Mouse (Mus musculus) limb, embryonic 13.5 days (tissue): ENCODE measurements around the gene Mad1l1. TPM values are rescaled to one million over a fixed set of nuclear protein-coding genes. Genes with fewer than 3 reads are reported as not detected.

Experiments
- ATAC-seq: fragments of 200-750 bp; cut with Nextera tagmentation; 2 replicates; pipeline ENCODE4 v1.8.0; 2017; ENCODE audit warnings: low read depth, moderate number of reproducible peaks, moderate TSS enrichment; ENCODE audit not compliant: low FRiP score
- H3K27ac ChIP-seq: fragments of 300-500 bp; sonication (generic); 2 replicates; pipeline ENCODE4 v1.5.1; 2015; ENCODE audit warnings: inconsistent platforms, mild to moderate bottlenecking, moderate library complexity
- H3K27me3 ChIP-seq: fragments of 300-500 bp; sonication (generic); 2 replicates; pipeline ENCODE4 v1.6.1; 2015; ENCODE audit warnings: mild to moderate bottlenecking, inconsistent platforms
- H3K36me3 ChIP-seq: fragments of 300-500 bp; sonication (generic); 2 replicates; pipeline ENCODE4 v1.6.1; 2015; ENCODE audit warnings: inconsistent platforms, mild to moderate bottlenecking, moderate library complexity
- H3K4me1 ChIP-seq: fragments of 300-500 bp; sonication (generic); 2 replicates; pipeline ENCODE4 v1.6.1; 2015; ENCODE audit warnings: inconsistent platforms
- H3K4me2 ChIP-seq: fragments of 300-500 bp; sonication (generic); replicated peaks from 2 replicates; pipeline ENCODE4 v1.6.1; 2015; ENCODE audit warnings: inconsistent platforms, mild to moderate bottlenecking, moderate library complexity
- H3K4me3 ChIP-seq: fragments of 300-500 bp; sonication (generic); 2 replicates; pipeline ENCODE4 v1.5.1; 2015; ENCODE audit warnings: moderate library complexity, mild to moderate bottlenecking, inconsistent platforms
- H3K9ac ChIP-seq: fragments of 300-500 bp; sonication (generic); 2 replicates; pipeline ENCODE4 v1.6.1; 2015; ENCODE audit warnings: mild to moderate bottlenecking, inconsistent platforms
- H3K9me3 ChIP-seq: fragments of 300-500 bp; sonication (generic); 2 replicates; pipeline ENCODE4 v1.6.1; 2016; ENCODE audit warnings: inconsistent platforms
- WGBS: fragments of 180-500 bp; shearing (Covaris S2); methylation state at CpG from one replicate; pipeline ENCODE4 v1.1.7; 2015; 5-methylcytosine and 5-hydroxymethylcytosine counted together
- polyA plus RNA-seq: library from polyadenylated mRNA; unstranded; fragments of >200 nt; fragmentation: Nextera tagmentation; extraction: Ambion mirVana; gene quantifications from 2 replicates; pipeline ENCODE4 v1.2.1, GENCODE M21; 2015

The Mad1l1 gene
- polyA plus RNA-seq, 1 experiment from 2014 or later, result 52.6 TPM

DNA sequence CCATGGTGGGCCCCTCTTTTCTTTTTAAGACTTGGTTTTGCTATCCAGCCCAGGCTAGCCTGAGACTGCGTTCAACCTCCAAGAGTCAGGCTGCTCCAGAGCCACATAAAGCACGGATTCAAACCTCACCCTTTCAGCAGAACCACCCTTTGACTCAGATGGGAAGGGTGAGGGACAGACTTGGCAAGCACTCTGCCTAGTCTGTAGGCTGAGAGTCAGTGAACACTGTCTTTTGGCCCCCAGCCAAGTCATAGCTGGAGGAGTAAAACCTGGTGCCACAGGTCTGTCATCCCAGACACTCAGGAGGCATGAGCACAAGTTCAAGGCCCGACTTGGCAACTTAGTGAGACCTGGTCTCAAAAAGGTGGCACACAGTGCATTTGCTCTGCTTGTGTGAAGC is 4.6 kb downstream of the Mad1l1 start:
- ATAC-seq, result no peak
- no peak overlapping the region for H3K27ac ChIP-seq
- no peak overlapping the region for H3K4me2 ChIP-seq
- no peak overlapping the region for H3K4me3 ChIP-seq
- H3K36me3 ChIP-seq, result peaks cover 38% of the 10 kb centered on the region
- H3K4me1 ChIP-seq, result peaks cover 13% of the 10 kb centered on the region
- H3K27me3 ChIP-seq, result no peaks in the 10 kb centered on the region
- 0 out of 2 replicates have a peak overlapping the region, but pooled peaks have one; percentile 8 for H3K9ac ChIP-seq
- H3K9me3 ChIP-seq, result no peaks in the 10 kb centered on the region
- WGBS, result 74% methylated on average over 3 of the region's 3 CpGs

- Histone ChIP-seq H3K36me3 (peaks cover 96% of the 10 kb centered on the region), H3K9ac (no peak overlapping the region), H3K27ac (no peak overlapping the region), H3K9me3 (no peaks in the 10 kb centered on the region), H3K4me2 (no peak overlapping the region), H3K27me3 (no peaks in the 10 kb centered on the region), H3K4me3 (no peak overlapping the region), H3K4me1 (no peaks in the 10 kb centered on the region)
- WGBS, result 94% methylated on average over 14 of the region's 14 CpGs
- no peak for ATAC-seq
These were observed 13.8 kb downstream of the Mad1l1 start for GRCm38 (mm10) chr5:140307602-140308001.

DNA sequence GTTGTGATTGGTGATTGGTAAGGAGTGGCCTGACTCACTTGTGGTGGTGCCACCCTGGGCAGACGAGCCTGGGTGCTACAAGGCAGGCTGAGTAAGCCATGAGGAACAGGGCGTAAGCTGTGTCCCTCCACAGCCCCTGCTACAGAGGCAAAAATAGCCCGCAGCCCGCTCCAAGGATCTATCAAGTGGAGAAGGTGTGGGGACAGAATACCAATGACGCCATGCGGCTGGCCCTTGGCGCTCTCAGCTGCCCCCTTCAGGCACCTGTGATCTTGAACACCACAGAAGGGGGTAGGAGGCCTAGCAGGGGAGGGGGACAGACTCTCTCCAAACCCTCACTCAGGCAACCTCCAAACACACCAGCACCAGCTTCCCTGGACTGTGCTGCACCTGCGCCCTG is 15.3 kb downstream of the Mad1l1 start:
- ATAC-seq, result no peak
- no peaks in the 10 kb centered on the region for H3K4me1 ChIP-seq
- no peak overlapping the region for H3K4me2 ChIP-seq
- H3K9ac ChIP-seq, result no peak overlapping the region
- peaks cover 92% of the 10 kb centered on the region for H3K36me3 ChIP-seq
- no peaks in the 10 kb centered on the region for H3K27me3 ChIP-seq
- no peak overlapping the region for H3K4me3 ChIP-seq
- 90% methylated on average over 8 of the region's 8 CpGs for WGBS
- H3K27ac ChIP-seq, result no peak overlapping the region
- H3K9me3 ChIP-seq, result no peaks in the 10 kb centered on the region

GRCm38 (mm10) chr5:140298291-140298690 is 23.1 kb downstream of the Mad1l1 start:
- H3K9ac ChIP-seq, result no peak overlapping the region
- no peaks in the 10 kb centered on the region for H3K27me3 ChIP-seq
- 84% methylated on average over 4 of the region's 4 CpGs for WGBS
- no peaks in the 10 kb centered on the region for H3K9me3 ChIP-seq
- H3K4me3 ChIP-seq, result no peak overlapping the region
- ATAC-seq, result no peak
- H3K27ac ChIP-seq, result no peak overlapping the region
- no peak overlapping the region for H3K4me2 ChIP-seq
- H3K36me3 ChIP-seq, result peaks cover 82% of the 10 kb centered on the region
- H3K4me1 ChIP-seq, result no peaks in the 10 kb centered on the region

DNA sequence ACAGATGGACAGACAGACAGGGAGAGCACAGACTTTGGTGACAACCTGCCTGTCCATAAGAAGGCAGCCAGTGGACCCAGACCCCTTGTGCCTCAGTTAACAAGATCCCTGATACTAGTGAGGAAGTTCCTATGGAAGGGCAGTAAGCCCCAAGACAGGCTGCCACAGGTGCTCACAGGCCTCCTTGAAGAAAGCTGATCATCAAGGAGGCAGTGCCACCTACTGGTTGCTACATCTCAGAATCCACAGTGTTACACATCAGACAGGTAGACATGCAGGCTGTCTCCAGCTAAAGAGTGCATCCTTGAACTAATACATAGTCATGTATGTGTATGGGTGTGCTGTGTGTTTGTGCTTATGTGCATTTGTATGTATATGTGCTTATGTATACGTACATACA is 29.2 kb downstream of the Mad1l1 start:
- WGBS, result 78% methylated on average over 1 of the region's 1 CpGs
- Histone ChIP-seq H3K36me3 (peaks cover 82% of the 10 kb centered on the region), H3K4me1 (0 out of 2 replicates have a peak, but pooled peaks cover 3% of the 10 kb centered on the region)

GRCm38 (mm10) chr5:140289161-140289560 is 32.2 kb downstream of the Mad1l1 start:
- no peaks in the 10 kb centered on the region for H3K9me3 ChIP-seq
- no peak overlapping the region for H3K9ac ChIP-seq
- no peak overlapping the region for H3K4me3 ChIP-seq
- no peak overlapping the region for H3K4me2 ChIP-seq
- H3K27ac ChIP-seq, result no peak overlapping the region
- H3K4me1 ChIP-seq, result 0 out of 2 replicates have a peak, but pooled peaks cover 3% of the 10 kb centered on the region
- peaks cover 76% of the 10 kb centered on the region for H3K36me3 ChIP-seq
- H3K27me3 ChIP-seq, result no peaks in the 10 kb centered on the region
- 93% methylated on average over 2 of the region's 2 CpGs for WGBS
- no peak for ATAC-seq

More for the DNA sequence above, 29.2 kb downstream of the Mad1l1 start:
- Histone ChIP-seq H3K4me3 (no peak overlapping the region), H3K9ac (no peak overlapping the region), H3K4me2 (no peak overlapping the region), H3K27ac (no peak overlapping the region), H3K9me3 (no peaks in the 10 kb centered on the region), H3K27me3 (no peaks in the 10 kb centered on the region)
- 0 out of 2 replicates have a peak, but pooled peaks have one; percentile 26 for ATAC-seq

DNA sequence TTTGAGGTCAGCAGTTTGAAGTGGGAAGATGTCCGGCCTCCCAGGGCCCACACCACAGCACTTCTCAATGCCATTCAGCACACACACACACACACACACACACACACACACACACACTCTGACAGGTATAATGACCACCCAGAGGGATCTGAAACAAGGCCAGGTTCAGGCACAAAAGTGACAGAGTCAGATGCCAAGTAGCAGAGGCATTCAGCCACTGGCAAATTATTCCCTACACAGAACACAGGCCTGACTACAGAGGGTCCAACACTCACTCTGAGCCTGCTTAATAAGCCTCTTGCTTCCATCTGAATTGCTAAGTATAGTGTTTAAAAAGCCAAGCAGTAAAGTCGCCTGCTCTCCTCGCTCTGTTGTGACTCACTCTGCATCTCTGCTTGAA is 33.1 kb downstream of the Mad1l1 start:
- no peak for ATAC-seq
- H3K27me3 ChIP-seq, result no peaks in the 10 kb centered on the region
- H3K4me2 ChIP-seq, result no peak overlapping the region
- H3K36me3 ChIP-seq, result peaks cover 76% of the 10 kb centered on the region
- 79% methylated on average over 3 of the region's 3 CpGs for WGBS
- no peaks in the 10 kb centered on the region for H3K9me3 ChIP-seq
- 0 out of 2 replicates have a peak, but pooled peaks cover 3% of the 10 kb centered on the region for H3K4me1 ChIP-seq
- no peak overlapping the region for H3K4me3 ChIP-seq
- no peak overlapping the region for H3K9ac ChIP-seq
- H3K27ac ChIP-seq, result no peak overlapping the region

GRCm38 (mm10) chr5:140284761-140285160 is 36.6 kb downstream of the Mad1l1 start:
- Histone ChIP-seq H3K4me1 (peaks cover 10% of the 10 kb centered on the region; the same call in 1 of the 2 replicates), H3K27ac (no peak overlapping the region), H3K4me2 (no peak overlapping the region), H3K27me3 (no peaks in the 10 kb centered on the region), H3K4me3 (no peak overlapping the region), H3K9me3 (no peaks in the 10 kb centered on the region), H3K9ac (no peak overlapping the region), H3K36me3 (peaks cover 57% of the 10 kb centered on the region)
- WGBS, result 84% methylated on average over 2 of the region's 2 CpGs
- ATAC-seq, result no peak

- peaks cover 57% of the 10 kb centered on the region for H3K36me3 ChIP-seq
- peaks cover 10% of the 10 kb centered on the region; the same call in 1 of the 2 replicates for H3K4me1 ChIP-seq
- no peak for ATAC-seq
These were observed 37.3 kb downstream of the Mad1l1 start for GRCm38 (mm10) chr5:140284011-140284410.

DNA sequence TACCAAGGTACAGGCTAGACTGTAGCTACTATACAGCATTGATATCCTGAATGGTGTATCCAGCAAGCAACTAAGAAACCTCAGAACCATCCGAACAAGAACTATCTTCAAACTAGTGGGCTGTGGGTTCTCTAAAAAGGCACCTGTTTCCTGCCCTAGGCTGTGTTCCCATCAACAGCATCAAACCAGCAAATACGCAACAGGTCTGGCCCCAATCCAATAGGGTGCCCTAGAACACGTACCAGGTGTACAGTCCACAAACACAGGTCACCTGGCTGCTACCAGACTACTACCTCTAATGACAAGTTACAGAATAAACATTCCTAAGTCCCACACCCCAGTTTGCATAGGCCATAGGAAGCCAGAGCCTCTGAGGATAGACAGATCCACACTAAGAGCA is 38.5 kb downstream of the Mad1l1 start:
- no peak overlapping the region for H3K9ac ChIP-seq
- ATAC-seq, result no peak
- WGBS, result 93% methylated on average over 3 of the region's 3 CpGs

More at GRCm38 (mm10) chr5:140284011-140284410, 37.3 kb downstream of the Mad1l1 start:
- Histone ChIP-seq H3K9ac (no peak overlapping the region), H3K27me3 (no peaks in the 10 kb centered on the region), H3K27ac (no peak overlapping the region), H3K4me2 (no peak overlapping the region), H3K9me3 (no peaks in the 10 kb centered on the region), H3K4me3 (no peak overlapping the region)
- WGBS, result 93% methylated on average over 2 of the region's 2 CpGs

DNA sequence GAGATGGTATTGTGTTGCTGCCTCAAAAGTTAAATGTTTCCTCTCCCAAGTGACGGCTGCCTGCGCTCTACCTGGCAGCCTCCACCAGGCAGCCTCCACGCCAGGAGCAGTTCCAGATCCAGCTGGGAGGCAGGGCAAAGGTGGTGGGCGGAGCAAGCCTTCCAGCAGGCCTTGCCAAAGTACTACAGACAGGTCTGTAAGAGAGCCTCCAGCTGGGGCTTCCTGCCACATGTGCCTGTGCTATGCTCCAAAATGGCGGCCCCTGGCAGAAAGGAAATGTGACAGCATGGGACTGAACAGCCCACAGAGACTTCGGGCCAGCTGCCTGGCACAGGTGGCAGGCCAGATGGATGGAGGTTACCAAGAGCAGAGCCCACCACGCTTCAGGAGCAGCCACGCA is 39.0 kb downstream of the Mad1l1 start:
- H3K27me3 ChIP-seq, result no peaks in the 10 kb centered on the region
- H3K4me2 ChIP-seq, result no peak overlapping the region
- no peak overlapping the region for H3K9ac ChIP-seq
- no peaks in the 10 kb centered on the region for H3K9me3 ChIP-seq
- H3K27ac ChIP-seq, result no peak overlapping the region
- WGBS, result 66% methylated on average over 8 of the region's 8 CpGs
- ATAC-seq, result no peak
- H3K4me3 ChIP-seq, result no peak overlapping the region
- H3K36me3 ChIP-seq, result peaks cover 62% of the 10 kb centered on the region
- peaks cover 9% of the 10 kb centered on the region; the same call in 1 of the 2 replicates for H3K4me1 ChIP-seq

More for the DNA sequence above, 38.5 kb downstream of the Mad1l1 start:
- no peak overlapping the region for H3K27ac ChIP-seq
- peaks cover 56% of the 10 kb centered on the region for H3K36me3 ChIP-seq
- H3K4me2 ChIP-seq, result no peak overlapping the region
- H3K4me3 ChIP-seq, result no peak overlapping the region
- H3K4me1 ChIP-seq, result peaks cover 10% of the 10 kb centered on the region; the same call in 1 of the 2 replicates
- no peaks in the 10 kb centered on the region for H3K9me3 ChIP-seq
- no peaks in the 10 kb centered on the region for H3K27me3 ChIP-seq

DNA sequence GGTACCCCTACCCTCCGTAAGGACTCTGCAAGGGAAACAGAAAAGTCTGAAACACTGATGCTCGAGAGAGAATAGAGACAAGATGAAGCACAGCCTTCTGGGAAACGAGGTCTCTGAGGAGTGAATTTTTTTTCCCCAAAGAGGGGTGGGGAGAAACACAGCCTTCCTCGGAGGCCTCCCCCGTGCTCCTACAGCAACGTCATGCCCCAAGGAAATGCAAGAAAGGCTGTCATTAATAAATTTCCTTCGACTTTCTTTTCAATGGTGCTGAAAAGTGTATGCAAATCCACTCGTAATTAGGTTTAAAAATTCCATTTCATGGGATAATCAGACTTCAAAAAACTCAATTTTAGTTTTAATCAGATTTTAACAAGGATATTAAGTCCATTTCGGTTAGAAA is 41.1 kb downstream of the Mad1l1 start:
- Histone ChIP-seq H3K9ac (no peak overlapping the region), H3K4me1 (peaks cover 7% of the 10 kb centered on the region; the same call in 1 of the 2 replicates), H3K4me3 (no peak overlapping the region), H3K27me3 (no peaks in the 10 kb centered on the region), H3K4me2 (no peak overlapping the region), H3K9me3 (no peaks in the 10 kb centered on the region), H3K36me3 (peaks cover 69% of the 10 kb centered on the region), H3K27ac (no peak overlapping the region)
- ATAC-seq, result no peak
- 73% methylated on average over 9 of the region's 9 CpGs for WGBS

DNA sequence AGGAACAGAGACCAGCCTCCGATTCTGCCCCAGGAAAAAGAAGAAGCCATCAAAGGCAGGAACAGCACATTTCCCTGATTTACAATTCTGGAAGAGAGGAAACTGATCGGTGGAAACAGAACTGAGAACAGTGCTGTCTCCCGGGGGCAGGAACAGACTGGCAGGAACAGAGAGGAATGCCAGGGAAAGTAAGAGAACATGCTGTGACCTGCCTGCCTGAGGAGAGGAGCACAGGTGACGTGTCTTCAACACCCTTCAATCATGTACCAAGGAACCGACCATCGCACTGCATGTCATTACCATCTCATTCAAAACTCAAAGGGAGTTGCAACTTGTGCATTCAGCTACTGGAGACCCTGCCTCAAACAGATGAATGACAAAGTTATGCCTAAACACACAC is 44.6 kb downstream of the Mad1l1 start:
- H3K27ac ChIP-seq, result no peak overlapping the region; the same call in 1 of the 2 replicates
- no peaks in the 10 kb centered on the region for H3K4me1 ChIP-seq
- 79% methylated on average over 6 of the region's 6 CpGs for WGBS
- no peaks in the 10 kb centered on the region for H3K9me3 ChIP-seq
- no peak overlapping the region for H3K4me3 ChIP-seq
- H3K27me3 ChIP-seq, result no peaks in the 10 kb centered on the region
- no peak for ATAC-seq
- no peak overlapping the region for H3K9ac ChIP-seq
- peaks cover 50% of the 10 kb centered on the region for H3K36me3 ChIP-seq
- no peak overlapping the region for H3K4me2 ChIP-seq
